Mouse (Mus musculus): ENCODE data around the gene Hebp2. TPM values are rescaled to one million over a fixed set of nuclear protein-coding genes. Genes with fewer than 3 reads are reported as not detected.
A peak's percentile ranks its signal among the peaks of the same experiment; 100 is the strongest.

Hebp2 gene
- polyA plus RNA-seq, 1 experiment from 2014 or later, result 8.7 TPM

DNA sequence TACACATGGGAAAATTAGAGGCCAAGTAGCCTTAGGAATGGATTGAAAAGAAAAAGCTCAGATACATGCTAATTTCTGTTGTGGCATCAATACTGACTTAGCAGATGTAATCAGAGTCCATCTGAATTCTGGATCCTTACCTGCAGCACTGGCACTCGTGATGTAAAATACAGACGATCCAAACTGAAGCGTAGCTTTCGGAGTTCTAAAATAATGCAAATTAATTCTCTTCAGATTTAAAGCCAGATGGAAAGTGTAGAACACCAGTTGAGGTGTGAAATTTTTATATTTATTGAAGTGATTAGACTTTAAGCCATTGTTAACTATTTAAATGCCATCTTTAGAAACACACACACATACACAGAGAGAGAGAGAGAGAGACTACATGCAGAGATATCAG, 15.7 kb downstream of the Hebp2 start:
- Histone ChIP-seq H3K4me1 (peaks cover 12% of the 10 kb centered on the region; the same call in 1 of the 2 replicates), H3K27me3 (no peaks in the 10 kb centered on the region), H3K4me2 (no peak overlapping the region), H3K36me3 (peaks cover 8% of the 10 kb centered on the region; the same call in 1 of the 2 replicates), H3K9ac (no peak overlapping the region), H3K9me3 (no peaks in the 10 kb centered on the region), H3K4me3 (no peak overlapping the region), H3K27ac (no peak overlapping the region)
- 90% methylated on average over 4 of the region's 4 CpGs for WGBS
- ATAC-seq (ENCODE audit: borderline replicate concordance, extremely low read depth, low FRiP score, low TSS enrichment), result no peak

DNA sequence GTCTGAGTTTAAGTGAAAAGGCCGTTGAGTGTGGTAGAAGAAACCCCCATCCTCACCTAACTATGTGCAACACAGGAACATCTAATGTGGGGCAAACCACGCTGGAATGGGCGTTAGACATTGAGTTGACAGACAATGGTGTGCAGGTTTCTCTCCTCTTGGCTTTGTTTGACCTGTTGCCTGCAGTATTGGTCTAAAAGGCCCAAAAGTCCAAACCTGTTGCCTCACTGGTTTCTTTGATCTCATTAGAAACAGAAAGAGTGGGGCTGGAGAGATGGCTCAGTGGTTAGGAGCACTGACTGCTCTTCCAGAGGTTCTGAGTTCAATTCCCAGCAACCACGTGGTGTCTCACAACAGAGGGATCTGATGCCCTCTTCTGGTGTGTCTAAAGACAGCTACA, 16.7 kb downstream of the Hebp2 start:
- Histone ChIP-seq H3K4me3 (no peak overlapping the region), H3K4me1 (peaks cover 12% of the 10 kb centered on the region; the same call in 1 of the 2 replicates), H3K4me2 (no peak overlapping the region), H3K36me3 (peaks cover 8% of the 10 kb centered on the region; the same call in 1 of the 2 replicates), H3K9me3 (no peaks in the 10 kb centered on the region), H3K9ac (no peak overlapping the region), H3K27ac (no peak overlapping the region), H3K27me3 (no peaks in the 10 kb centered on the region)
- WGBS, result 75% methylated on average over 4 of the region's 4 CpGs
- no peak for ATAC-seq (ENCODE audit: borderline replicate concordance, extremely low read depth, low FRiP score, low TSS enrichment)

DNA sequence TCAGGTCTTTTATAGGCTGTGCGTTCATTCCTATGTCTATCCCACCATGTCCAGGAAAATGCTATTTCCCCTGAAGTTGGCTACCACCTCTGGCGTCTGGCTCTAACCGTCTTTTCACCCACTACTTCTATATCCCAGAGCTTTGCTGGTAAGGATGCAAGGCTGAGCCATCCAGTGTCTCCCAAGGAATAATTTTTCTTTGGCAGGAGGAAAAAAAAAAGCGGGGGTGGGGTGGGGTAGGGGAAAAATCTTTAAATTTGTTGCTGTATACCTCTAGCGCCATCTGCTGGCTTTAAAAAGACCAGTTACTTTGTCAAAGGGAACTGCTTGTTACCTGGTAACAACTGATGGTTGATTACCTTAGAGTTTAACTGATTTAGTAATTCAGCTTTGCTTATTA, 17.4 kb downstream of the Hebp2 start:
- H3K27me3 ChIP-seq, result no peaks in the 10 kb centered on the region
- H3K27ac ChIP-seq, result no peak overlapping the region
- peaks cover 8% of the 10 kb centered on the region; the same call in 1 of the 2 replicates for H3K36me3 ChIP-seq

DNA sequence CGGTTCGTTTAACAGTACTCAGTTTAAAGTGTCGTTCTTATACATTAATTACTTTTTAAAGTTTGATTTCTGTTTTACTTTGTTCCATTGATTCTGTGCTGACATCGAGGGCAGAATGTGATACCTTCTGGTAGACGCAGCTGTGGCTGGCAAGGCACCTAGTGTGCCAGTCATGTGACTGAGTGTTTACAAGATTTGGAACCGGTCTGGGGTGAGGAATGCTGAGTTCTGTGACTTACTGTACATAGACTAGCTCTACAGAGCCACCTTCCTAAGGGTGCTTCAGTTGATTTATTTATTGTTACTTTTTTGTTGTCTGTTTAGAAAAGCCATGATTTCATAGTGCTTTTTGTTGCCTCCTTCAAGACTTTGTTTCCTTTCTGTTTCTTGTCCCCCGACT, 18.1 kb downstream of the Hebp2 start:
- Histone ChIP-seq H3K27ac (no peak overlapping the region), H3K4me1 (peaks cover 12% of the 10 kb centered on the region; the same call in 1 of the 2 replicates), H3K4me3 (no peak overlapping the region), H3K9me3 (no peaks in the 10 kb centered on the region), H3K4me2 (no peak overlapping the region), H3K9ac (no peak overlapping the region), H3K36me3 (peaks cover 8% of the 10 kb centered on the region; the same call in 1 of the 2 replicates), H3K27me3 (no peaks in the 10 kb centered on the region)
- 55% methylated on average over 7 of the region's 7 CpGs for WGBS
- no peak for ATAC-seq (ENCODE audit: borderline replicate concordance, extremely low read depth, low FRiP score, low TSS enrichment)

More for the DNA sequence above, 17.4 kb downstream of the Hebp2 start:
- ATAC-seq (ENCODE audit: borderline replicate concordance, extremely low read depth, low FRiP score, low TSS enrichment), result no peak
- 49% methylated on average over 5 of the region's 5 CpGs for WGBS
- Histone ChIP-seq H3K9ac (no peak overlapping the region), H3K4me1 (peaks cover 12% of the 10 kb centered on the region; the same call in 1 of the 2 replicates), H3K9me3 (no peaks in the 10 kb centered on the region), H3K4me3 (no peak overlapping the region), H3K4me2 (no peak overlapping the region)

DNA sequence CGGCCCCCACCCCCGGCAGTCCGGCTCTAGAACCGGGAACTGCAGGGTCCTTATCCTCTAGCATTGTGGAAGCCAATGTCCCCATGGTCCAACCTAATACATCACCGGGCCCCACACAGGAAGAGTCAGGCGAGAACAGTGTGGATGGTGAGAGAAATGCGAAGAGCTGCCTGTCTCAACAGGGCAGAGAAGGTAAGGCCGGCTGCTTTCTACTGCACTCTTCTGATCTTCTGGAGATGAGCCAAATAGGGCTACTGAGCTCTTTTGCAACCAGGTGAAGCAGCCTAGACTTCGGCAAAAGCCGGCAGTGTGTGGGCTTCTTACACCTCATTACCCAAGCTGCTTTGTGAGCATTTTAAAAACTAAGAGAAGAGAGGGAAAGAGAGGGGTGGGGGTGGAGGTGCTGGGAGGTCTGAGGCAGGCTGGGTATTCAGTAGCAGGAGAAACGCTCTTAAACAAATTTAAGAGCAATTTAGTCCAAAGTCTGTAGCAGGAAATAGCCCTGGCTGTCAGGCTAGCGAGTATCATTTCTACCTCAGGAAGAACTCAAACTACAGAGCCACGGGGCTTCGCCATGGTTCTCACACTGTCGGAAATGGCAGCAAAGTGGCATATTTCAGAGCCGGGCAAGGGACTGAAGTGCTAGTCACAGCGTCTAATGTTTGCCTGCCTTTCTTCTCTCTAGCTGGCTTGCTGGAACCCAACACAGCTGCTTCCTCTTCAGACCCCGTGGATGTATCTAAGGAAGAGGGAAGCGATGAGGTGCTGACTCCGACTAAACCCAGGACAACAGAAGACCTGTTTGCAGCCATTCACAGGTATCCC, 18.8 kb downstream of the Hebp2 start:
- H3K4me1 ChIP-seq, result peaks cover 12% of the 10 kb centered on the region; the same call in 1 of the 2 replicates
- H3K36me3 ChIP-seq, result peaks cover 8% of the 10 kb centered on the region; the same call in 1 of the 2 replicates
- H3K27ac ChIP-seq, result 0 out of 2 replicates have a peak overlapping the region, but pooled peaks have one; percentile 11
- no peaks in the 10 kb centered on the region for H3K27me3 ChIP-seq
- H3K4me2 ChIP-seq, result no peak overlapping the region
- no peak overlapping the region for H3K4me3 ChIP-seq
- no peak overlapping the region for H3K9ac ChIP-seq
- WGBS, result 51% methylated on average over 20 of the region's 20 CpGs
- H3K9me3 ChIP-seq, result no peaks in the 10 kb centered on the region
- no peak for ATAC-seq (ENCODE audit: borderline replicate concordance, extremely low read depth, low FRiP score, low TSS enrichment)

DNA sequence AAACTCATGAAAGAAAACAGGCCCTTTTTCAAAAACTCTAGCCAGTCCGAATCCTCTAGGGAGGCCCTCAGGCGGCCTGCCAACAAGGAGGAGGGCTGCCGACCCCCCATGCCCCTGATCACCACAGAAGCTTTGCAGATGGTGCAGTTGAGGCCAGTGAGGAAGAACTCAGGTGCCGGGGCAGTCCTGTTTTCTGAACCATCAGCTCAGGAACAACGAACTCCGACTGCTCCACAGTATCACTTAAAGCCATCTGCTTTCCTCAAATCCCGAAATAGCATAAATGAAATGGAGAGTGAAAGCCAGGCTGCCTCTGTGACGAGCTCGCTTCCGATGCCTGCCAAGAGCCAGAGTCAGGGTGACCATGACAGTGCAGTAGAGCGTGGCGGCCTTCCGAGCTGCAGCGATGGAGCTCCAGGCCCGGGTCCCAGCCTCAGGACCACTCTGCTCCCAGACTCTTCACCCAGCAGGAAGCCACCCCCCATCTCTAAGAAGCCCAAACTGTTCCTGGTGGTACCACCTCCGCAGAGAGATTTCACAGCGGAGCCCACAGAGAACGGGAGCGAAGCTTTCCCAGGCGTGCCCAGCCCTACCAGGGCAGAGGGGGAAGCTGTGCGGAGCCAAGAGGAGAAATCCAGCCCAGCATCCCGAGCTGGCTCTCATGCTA, 19.6 kb downstream of the Hebp2 start:
- Histone ChIP-seq H3K9ac (no peak overlapping the region), H3K4me2 (no peak overlapping the region), H3K4me3 (no peak overlapping the region), H3K27ac (no peak overlapping the region), H3K27me3 (no peaks in the 10 kb centered on the region), H3K4me1 (peaks cover 12% of the 10 kb centered on the region; the same call in 1 of the 2 replicates), H3K36me3 (0 out of 2 replicates have a peak, but pooled peaks cover 2% of the 10 kb centered on the region), H3K9me3 (no peaks in the 10 kb centered on the region)
- ATAC-seq (ENCODE audit: borderline replicate concordance, extremely low read depth, low FRiP score, low TSS enrichment), result peak; percentile 65; the same call in 1 of the 2 replicates
- WGBS, result 81% methylated on average over 22 of the region's 22 CpGs

DNA sequence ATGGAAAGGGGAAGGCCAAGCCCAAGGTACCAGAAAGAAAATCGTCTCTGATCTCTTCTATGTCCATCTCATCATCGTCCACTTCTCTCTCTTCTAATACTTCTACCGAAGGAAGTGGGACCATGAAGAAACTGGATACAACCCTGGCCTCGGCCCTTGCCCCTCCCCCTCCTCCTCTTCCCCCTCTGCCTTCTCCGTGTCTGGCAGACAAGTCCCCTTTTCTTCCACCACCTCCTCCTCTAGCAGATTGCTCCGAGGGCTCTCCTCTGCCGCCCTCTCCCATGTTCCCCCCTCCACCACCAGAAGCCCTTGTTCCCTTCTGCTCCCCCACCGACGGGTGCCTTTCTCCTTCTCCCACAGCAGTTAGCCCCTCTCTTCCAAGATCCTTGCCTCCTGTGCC, 20.1 kb downstream of the Hebp2 start:
- 49% methylated on average over 9 of the region's 9 CpGs for WGBS
- ATAC-seq (ENCODE audit: borderline replicate concordance, extremely low read depth, low FRiP score, low TSS enrichment), result 0 out of 2 replicates have a peak, but pooled peaks have one; percentile 19
- no peaks in the 10 kb centered on the region for H3K36me3 ChIP-seq
- no peak overlapping the region for H3K4me2 ChIP-seq
- no peak overlapping the region for H3K4me3 ChIP-seq
- peaks cover 12% of the 10 kb centered on the region; the same call in 1 of the 2 replicates for H3K4me1 ChIP-seq
- no peak overlapping the region for H3K9ac ChIP-seq
- no peak overlapping the region for H3K27ac ChIP-seq
- H3K27me3 ChIP-seq, result no peaks in the 10 kb centered on the region
- H3K9me3 ChIP-seq, result no peaks in the 10 kb centered on the region

GRCm38 (mm10) chr10:18525311-18525710, 20.6 kb downstream of the Hebp2 start:
- Histone ChIP-seq H3K4me1 (peaks cover 12% of the 10 kb centered on the region; the same call in 1 of the 2 replicates), H3K9me3 (no peaks in the 10 kb centered on the region), H3K9ac (no peak overlapping the region), H3K27ac (no peak overlapping the region), H3K4me2 (no peak overlapping the region), H3K27me3 (no peaks in the 10 kb centered on the region), H3K36me3 (no peaks in the 10 kb centered on the region), H3K4me3 (no peak overlapping the region)
- ATAC-seq (ENCODE audit: borderline replicate concordance, extremely low read depth, low FRiP score, low TSS enrichment), result no peak
- WGBS, result 86% methylated on average over 15 of the region's 15 CpGs

GRCm38 (mm10) chr10:18522556-18522955, 23.3 kb downstream of the Hebp2 start:
- no peak for ATAC-seq (ENCODE audit: borderline replicate concordance, extremely low read depth, low FRiP score, low TSS enrichment)
- Histone ChIP-seq H3K36me3 (no peaks in the 10 kb centered on the region), H3K9me3 (no peaks in the 10 kb centered on the region), H3K27ac (no peak overlapping the region), H3K27me3 (no peaks in the 10 kb centered on the region), H3K4me3 (no peak overlapping the region), H3K9ac (no peak overlapping the region), H3K4me1 (peaks cover 10% of the 10 kb centered on the region; the same call in 1 of the 2 replicates), H3K4me2 (no peak overlapping the region)
- WGBS, result 73% methylated on average over 2 of the region's 2 CpGs

GRCm38 (mm10) chr10:18511496-18511895, 34.4 kb downstream of the Hebp2 start:
- Histone ChIP-seq H3K4me2 (no peak overlapping the region), H3K9ac (no peak overlapping the region), H3K9me3 (no peaks in the 10 kb centered on the region), H3K4me1 (no peaks in the 10 kb centered on the region), H3K36me3 (no peaks in the 10 kb centered on the region), H3K4me3 (no peak overlapping the region), H3K27ac (no peak overlapping the region), H3K27me3 (no peaks in the 10 kb centered on the region)
- 81% methylated on average over 11 of the region's 11 CpGs for WGBS
- ATAC-seq (ENCODE audit: borderline replicate concordance, extremely low read depth, low FRiP score, low TSS enrichment), result no peak

DNA sequence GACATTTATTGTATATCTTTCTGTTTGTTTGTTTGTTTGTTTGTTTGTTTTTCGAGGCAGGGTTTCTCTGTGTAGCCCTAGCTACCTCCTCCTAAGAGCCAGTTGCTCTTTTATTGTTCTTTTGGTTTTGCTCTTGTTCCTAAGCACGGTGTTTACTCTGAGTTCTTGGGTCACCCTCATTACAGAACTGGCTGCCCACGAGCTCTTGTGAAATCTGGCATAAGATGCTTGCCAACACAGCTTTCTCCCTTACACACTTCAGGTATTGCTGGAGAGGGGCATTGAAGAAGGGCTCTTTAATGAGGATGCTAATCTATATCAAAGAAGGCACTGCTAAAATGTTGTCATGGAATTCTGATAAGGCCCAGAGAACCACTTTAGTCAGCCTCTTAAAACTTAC, 35.2 kb downstream of the Hebp2 start:
- H3K27ac ChIP-seq, result no peak overlapping the region
- H3K27me3 ChIP-seq, result no peaks in the 10 kb centered on the region
- WGBS, result 72% methylated on average over 3 of the region's 3 CpGs
- H3K4me2 ChIP-seq, result no peak overlapping the region
- no peak overlapping the region for H3K4me3 ChIP-seq
- no peak overlapping the region for H3K9ac ChIP-seq
- no peaks in the 10 kb centered on the region for H3K4me1 ChIP-seq
- no peak for ATAC-seq (ENCODE audit: borderline replicate concordance, extremely low read depth, low FRiP score, low TSS enrichment)
- H3K9me3 ChIP-seq, result no peaks in the 10 kb centered on the region
- H3K36me3 ChIP-seq, result no peaks in the 10 kb centered on the region

DNA sequence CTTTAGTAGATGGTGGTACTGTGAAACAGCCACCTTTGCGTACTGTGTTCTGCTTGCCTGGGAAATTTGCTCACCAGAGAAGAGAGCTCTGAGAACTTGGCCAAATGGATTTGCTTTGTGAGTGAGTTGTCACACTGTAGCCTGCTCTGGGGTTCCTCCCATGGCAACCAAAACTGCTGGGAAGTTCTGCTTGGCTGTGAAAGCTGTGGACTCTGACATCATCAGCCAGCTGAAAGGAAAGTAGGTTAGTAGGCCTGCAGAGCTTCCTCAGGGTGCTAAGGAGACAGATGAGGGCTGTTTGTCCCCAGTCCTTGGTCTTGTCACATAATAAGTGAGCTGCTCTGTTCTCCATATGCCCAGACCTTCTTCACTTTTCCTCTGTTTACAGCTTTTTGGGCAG, 37.3 kb downstream of the Hebp2 start:
- Histone ChIP-seq H3K9me3 (no peaks in the 10 kb centered on the region), H3K4me3 (no peak overlapping the region), H3K27me3 (no peaks in the 10 kb centered on the region), H3K4me2 (no peak overlapping the region), H3K36me3 (no peaks in the 10 kb centered on the region), H3K9ac (no peak overlapping the region), H3K4me1 (no peaks in the 10 kb centered on the region), H3K27ac (no peak overlapping the region)
- 85% methylated on average over 1 of the region's 1 CpGs for WGBS
- no peak for ATAC-seq (ENCODE audit: borderline replicate concordance, extremely low read depth, low FRiP score, low TSS enrichment)

Measured in lung, embryonic 15.5 days (tissue).